Mouse (Mus musculus) testis, adult 2 months (tissue): ENCODE results near the gene Vmn1r44. TPM values are rescaled to one million over a fixed set of nuclear protein-coding genes. Genes with fewer than 3 reads are reported as not detected.
"Not testable (repeated sequence)": the region's sequence is repeated elsewhere in the genome, so short reads cannot be mapped to it uniquely, and the experiment has no call there.

Experiments used
- H3K27ac ChIP-seq: fragments of 200-500 bp; 2 replicates; pipeline ENCODE4 v1.5.1; 2012; ENCODE audit warnings: low read depth, low read length; ENCODE audit not compliant: control insufficient read depth, insufficient read depth
- H3K27me3 ChIP-seq: fragments of 200-500 bp; 2 replicates; pipeline ENCODE4 v1.6.1; 2012; ENCODE audit warnings: mild to moderate bottlenecking, low read length, moderate library complexity; ENCODE audit not compliant: control insufficient read depth, insufficient read depth
- H3K36me3 ChIP-seq: fragments of 200-500 bp; 2 replicates; pipeline ENCODE4 v1.6.1; 2012; ENCODE audit warnings: mild to moderate bottlenecking, low read length; ENCODE audit not compliant: control insufficient read depth, insufficient read depth
- H3K4me1 ChIP-seq: fragments of 200-500 bp; 2 replicates; pipeline ENCODE4 v1.6.1; 2012; ENCODE audit warnings: low read length; ENCODE audit not compliant: control insufficient read depth, insufficient read depth
- H3K4me3 ChIP-seq: fragments of 200-500 bp; 2 replicates; pipeline ENCODE4 v1.5.1; 2012; ENCODE audit warnings: low read depth, mild to moderate bottlenecking, low read length, moderate library complexity, mixed read lengths; ENCODE audit not compliant: control insufficient read depth
- CTCF ChIP-seq: fragments of 200-500 bp; IDR thresholded peaks from 2 replicates; pipeline ENCODE4 v1.5.1; 2012; ENCODE audit warnings: low read depth, mild to moderate bottlenecking, inconsistent platforms, low read length, moderate library complexity; ENCODE audit not compliant: control insufficient read depth, insufficient read depth, insufficient replicate concordance
- POLR2A ChIP-seq: fragments of 200-500 bp; IDR thresholded peaks from 2 replicates; pipeline ENCODE4 v1.6.1; 2012; ENCODE audit warnings: low read depth, mild to moderate bottlenecking, inconsistent platforms, low read length, moderate library complexity; ENCODE audit not compliant: control insufficient read depth
- polyA plus RNA-seq: library from polyadenylated mRNA; depleted of rRNA; stranded (reverse); fragments of >200 nt; gene quantifications from 2 replicates; pipeline ENCODE4 v1.2.3, GENCODE M21; 2012; rRNA removed

The Vmn1r44 gene
- 0.09 and 0.41 TPM in 2 replicates for polyA plus RNA-seq

DNA sequence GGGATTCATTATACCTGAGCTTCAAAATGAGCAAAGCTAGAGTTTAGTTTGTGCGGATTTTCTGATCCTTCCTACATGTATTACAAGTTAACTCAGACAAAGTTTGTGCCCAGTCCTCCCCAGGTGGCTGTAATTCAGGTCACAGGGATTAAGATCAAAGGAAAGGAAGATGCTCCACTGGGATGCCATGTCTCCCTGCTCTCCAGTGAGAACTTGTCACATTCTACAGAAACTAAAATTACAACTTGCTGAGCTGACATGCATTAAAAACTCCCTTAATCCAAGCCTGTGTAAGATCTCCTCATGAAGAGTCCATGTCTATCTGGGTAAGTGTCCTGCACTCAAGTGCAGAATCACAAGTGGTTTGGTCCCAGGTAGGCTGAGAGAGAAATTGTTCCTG is at the start of gene Vmn1r44:
TSS of gene Vmn1r44 (plus strand) at position 301 of the 400 bp plus-strand sequence.
- Histone ChIP-seq H3K27ac (no peak within 1 kb of the TSS), H3K4me1 (no peaks in the 10 kb centered on the region), H3K4me3 (no peak within 1 kb of the TSS), H3K27me3 (no peaks in the 10 kb centered on the region), H3K36me3 (no peaks in the 10 kb centered on the region)
- TF ChIP-seq CTCF (no peak), POLR2A (no peak)

DNA sequence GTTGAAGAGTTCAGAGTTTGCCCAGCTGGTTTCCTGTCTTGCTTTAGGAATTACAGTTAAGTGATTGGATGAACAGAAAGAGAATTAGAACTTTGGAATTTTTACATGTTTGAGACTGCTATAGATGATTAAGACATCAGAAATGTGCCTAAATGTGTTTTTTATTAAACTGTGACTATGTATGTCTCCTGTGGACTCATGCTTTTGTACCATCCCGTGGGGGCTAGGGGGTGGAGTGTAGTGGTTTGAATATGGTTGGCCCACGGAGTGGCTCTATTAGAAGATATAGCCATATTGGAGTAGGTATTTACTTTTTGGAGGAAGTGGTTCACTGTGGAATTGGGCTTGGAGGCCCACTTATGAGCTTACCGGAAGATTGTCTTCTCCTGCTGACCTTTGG is 25.9 kb upstream of the Vmn1r44 start:
- Histone ChIP-seq H3K27ac (no peak overlapping the region), H3K36me3 (no peaks in the 10 kb centered on the region)
- no peak for TF ChIP-seq POLR2A
- no peak for TF ChIP-seq CTCF

DNA sequence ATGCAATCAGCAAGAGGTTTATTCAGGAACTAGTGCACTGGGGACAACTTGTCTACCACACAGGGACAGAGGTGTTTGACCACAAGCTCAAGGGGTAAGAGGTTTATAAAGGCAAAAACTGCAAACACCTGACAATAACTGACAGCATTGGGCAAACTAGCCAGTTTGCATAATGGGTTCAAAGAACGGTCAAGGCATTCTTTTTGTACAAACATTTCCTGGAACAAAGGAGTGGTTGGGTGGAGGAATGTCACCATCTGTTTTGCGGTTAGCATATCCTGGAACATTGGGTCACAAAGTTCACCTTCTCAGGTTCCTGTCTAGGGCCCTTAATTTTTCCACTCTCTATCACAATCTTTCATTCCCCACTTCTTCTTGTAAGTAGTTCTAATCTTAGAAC is 23.6 kb upstream of the Vmn1r44 start:
- Histone ChIP-seq H3K36me3 (no peaks in the 10 kb centered on the region), H3K27me3 (no peaks in the 10 kb centered on the region), H3K27ac (no peak overlapping the region), H3K4me3 (no peak overlapping the region), H3K4me1 (no peaks in the 10 kb centered on the region)
- TF ChIP-seq POLR2A (no peak), CTCF (no peak)

More for the DNA sequence above, 25.9 kb upstream of the Vmn1r44 start:
- Histone ChIP-seq H3K4me3 (no peak overlapping the region), H3K4me1 (no peaks in the 10 kb centered on the region), H3K27me3 (no peaks in the 10 kb centered on the region)

DNA sequence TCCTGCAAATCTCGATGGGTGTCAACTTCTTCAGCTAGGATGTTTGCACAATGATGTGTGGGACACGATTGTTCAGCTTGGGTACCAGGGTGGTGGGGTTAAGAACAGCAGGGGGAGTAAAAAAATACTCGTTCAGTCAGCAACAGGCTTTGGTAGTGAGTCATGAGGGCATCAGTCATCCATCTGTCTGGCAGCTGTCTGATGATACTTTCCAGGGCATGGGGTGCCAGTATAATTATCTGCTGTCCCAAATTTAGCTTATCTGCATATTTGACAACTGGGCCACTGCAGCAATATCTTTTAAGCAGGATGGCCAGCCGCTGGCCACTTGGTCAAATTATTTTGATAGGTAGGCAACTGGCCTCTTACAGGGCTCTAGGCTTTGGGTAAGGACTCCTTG is 19.7 kb upstream of the Vmn1r44 start:
- Histone ChIP-seq H3K4me3 (no peak overlapping the region), H3K27ac (no peak overlapping the region), H3K36me3 (no peaks in the 10 kb centered on the region), H3K4me1 (no peaks in the 10 kb centered on the region), H3K27me3 (no peaks in the 10 kb centered on the region)
- no peak for TF ChIP-seq POLR2A
- TF ChIP-seq CTCF, result no peak

GRCm38 (mm10) chr6:89867276-89867675 is 16.2 kb upstream of the Vmn1r44 start:
- Histone ChIP-seq H3K36me3 (no peaks in the 10 kb centered on the region), H3K27me3 (no peaks in the 10 kb centered on the region), H3K4me1 (no peaks in the 10 kb centered on the region), H3K27ac (no peak overlapping the region), H3K4me3 (no peak overlapping the region)
- TF ChIP-seq CTCF (no peak), POLR2A (no peak)

DNA sequence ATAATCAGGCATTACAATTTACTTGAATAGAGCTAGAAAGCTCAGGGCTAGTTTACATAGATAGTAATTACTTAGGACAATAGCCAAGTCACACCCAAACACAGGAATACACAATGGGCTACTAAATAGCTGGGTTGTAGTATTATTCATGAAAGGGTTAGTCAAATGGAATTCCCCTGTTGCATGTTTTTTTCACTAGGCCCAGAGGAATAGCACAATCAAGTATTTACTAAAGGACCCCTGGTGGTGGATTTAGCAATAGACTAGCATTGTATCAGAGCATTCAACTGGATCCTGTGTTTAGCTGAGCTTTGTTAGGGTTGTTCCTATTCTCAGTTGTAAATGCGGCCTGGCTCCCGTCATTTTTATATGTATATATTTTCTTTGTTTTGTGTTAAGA is 15.5 kb upstream of the Vmn1r44 start:
- TF ChIP-seq CTCF (no peak), POLR2A (no peak)
- Histone ChIP-seq H3K27me3 (no peaks in the 10 kb centered on the region), H3K4me3 (no peak overlapping the region), H3K4me1 (no peaks in the 10 kb centered on the region), H3K27ac (no peak overlapping the region), H3K36me3 (no peaks in the 10 kb centered on the region)

- H3K4me1 ChIP-seq, H3K27me3 ChIP-seq, H3K4me3 ChIP-seq, H3K27ac ChIP-seq, H3K36me3 ChIP-seq: not testable (repeated sequence)
Measured at GRCm38 (mm10) chr6:89876313-89876712, 7.1 kb upstream of the Vmn1r44 start, which contains the start of the genes Vmn1r42 and Vmn1r43. TSS of gene Vmn1r42 (minus strand) at chr6:89876413. TSS of gene Vmn1r43 (minus strand) at chr6:89876413.

- no peaks in the 10 kb centered on the region for H3K27me3 ChIP-seq
- no peaks in the 10 kb centered on the region for H3K36me3 ChIP-seq
- no peak overlapping the region for H3K4me3 ChIP-seq
- no peak overlapping the region for H3K27ac ChIP-seq
- H3K4me1 ChIP-seq, result no peaks in the 10 kb centered on the region
- TF ChIP-seq CTCF (no peak), POLR2A (no peak)
Measured at GRCm38 (mm10) chr6:89876963-89877362, 6.5 kb upstream of the Vmn1r44 start.
